Mouse (Mus musculus): ENCODE results near the gene Nme7.

The Nme7 gene

GRCm38 (mm10) chr1:164320731-164321130 is 16.8 kb downstream of the Nme7 start:
- DNase-seq (ENCODE audit: low spot score in 2 of 2), result no peak

DNA sequence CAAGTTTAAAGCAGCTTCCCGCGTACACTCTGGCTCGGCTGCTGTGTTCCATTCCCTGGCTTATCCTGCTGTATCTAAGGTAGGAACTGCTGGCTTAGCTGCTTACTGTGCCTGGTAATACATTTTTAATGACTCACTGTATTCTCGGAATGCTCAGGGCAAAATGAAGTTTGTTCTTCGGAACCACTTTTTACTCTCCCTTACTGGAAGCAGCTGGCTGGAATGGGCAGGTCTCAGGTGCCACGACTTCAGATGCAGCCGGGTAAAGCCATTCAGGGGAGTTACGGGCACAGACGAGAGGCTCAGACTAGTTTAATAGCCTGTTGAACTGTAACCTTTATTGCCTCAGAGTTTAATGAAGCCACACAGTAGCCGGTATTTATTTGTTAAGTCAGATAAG is 17.5 kb downstream of the Nme7 start:
- DNase-seq (ENCODE audit: low spot score in 2 of 2), result no peak

DNA sequence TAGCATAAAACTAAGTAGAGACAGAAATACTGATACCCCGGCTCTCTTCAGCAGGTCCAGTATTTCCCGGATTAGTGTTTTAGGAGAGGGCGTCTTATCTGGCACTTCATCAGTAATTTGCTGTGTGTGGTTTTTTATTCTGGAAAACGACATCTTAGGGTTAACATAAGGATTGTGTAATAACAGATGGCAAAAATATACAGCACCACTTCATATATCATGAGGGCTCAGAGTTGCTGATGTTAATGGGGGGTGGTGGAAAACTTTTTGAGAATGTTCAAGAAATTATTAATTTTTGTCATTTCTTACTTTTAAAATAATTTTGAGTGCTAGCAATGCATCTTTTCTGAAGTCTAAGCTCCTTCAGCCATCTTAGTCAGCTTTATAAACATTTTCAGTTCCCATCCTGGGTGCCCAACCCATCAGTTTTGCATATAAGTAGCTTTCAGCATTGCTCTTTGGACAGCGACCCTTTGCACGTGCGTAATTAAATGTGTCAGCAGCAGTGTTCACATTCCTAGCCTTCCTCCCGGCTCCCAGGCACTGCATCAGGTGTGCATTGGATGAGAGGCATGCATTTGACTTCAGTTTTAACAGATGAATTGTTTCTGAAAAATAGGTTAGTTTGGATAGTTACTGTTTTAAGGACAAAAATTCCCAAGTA is 19.2 kb downstream of the Nme7 start:
- DNase-seq (ENCODE audit: low spot score in 2 of 2), result no peak

DNA sequence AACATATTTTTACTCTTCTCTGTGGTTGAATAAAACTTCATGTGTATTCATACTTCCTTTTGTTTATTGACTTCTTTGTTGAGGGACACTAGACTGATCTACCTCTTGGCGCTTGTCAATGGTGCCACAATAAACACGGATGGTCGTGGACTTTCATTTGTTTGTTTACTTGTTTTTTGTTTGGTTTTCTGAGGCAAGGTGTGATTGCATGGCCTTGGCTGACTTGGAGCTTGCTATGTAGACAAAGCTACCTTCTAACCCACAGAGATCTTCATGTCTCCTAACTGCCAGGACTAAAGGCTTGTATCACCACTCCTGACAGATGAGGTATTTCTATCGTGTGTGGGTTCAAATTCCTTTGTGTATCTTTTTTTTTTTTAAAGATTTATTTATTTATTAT is 20.3 kb downstream of the Nme7 start:
- DNase-seq (ENCODE audit: low spot score in 2 of 2), result no peak

- no peak for DNase-seq (ENCODE audit: low spot score in 2 of 2)
Observed at GRCm38 (mm10) chr1:164324878-164325277, 21.0 kb downstream of the Nme7 start.

GRCm38 (mm10) chr1:164326600-164327155 is 22.8 kb downstream of the Nme7 start:
- peak; percentile 48 for DNase-seq (ENCODE audit: low spot score in 2 of 2)

DNA sequence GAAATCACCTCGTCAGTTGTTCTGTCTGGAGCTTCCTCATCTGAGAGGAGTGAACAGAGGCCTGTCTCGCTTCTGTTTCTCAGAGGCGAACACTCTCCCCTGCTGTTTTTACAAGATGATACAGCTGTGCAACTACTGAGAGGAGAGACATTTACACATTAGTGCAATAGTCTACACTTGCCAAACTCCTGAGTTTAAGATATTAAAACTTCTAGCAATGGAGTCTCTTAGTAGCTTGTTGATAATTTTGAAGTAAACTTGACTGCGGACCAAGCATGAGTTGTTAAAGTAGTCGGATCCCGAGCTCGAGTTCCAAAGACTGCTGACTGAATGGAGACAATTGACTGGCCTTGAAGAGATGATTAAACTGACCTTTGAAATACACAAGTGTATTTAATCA is 23.8 kb downstream of the Nme7 start:
- no peak for DNase-seq (ENCODE audit: low spot score in 2 of 2)

GRCm38 (mm10) chr1:164332559-164332958 is 28.6 kb downstream of the Nme7 start:
- no peak for DNase-seq (ENCODE audit: low spot score in 2 of 2)

DNA sequence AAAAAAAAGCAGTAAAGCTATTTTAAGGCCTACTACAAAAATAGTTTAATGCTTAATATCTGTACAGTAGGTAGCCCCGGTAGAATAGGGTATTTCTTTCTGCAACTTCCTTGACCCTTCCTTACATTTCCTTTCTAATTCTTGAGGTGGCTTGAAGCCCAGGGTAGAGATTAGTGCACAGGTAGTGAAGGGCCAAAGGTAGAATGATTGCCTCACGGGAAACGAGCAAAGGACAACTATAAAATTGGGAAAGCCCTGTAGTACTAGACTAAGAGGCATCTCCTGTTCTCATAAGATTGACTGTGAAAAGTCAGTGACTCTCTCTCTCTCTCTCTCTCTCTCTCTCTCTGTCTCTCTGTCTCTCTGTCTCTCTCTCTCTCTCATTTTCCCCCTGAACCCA is 31.5 kb downstream of the Nme7 start:
- DNase-seq (ENCODE audit: low spot score in 2 of 2), result no peak

- DNase-seq (ENCODE audit: low spot score in 2 of 2), result peak; percentile 38 to 72
Observed at GRCm38 (mm10) chr1:164335846-164336245, 31.9 kb downstream of the Nme7 start.

GRCm38 (mm10) chr1:164342161-164342560 is 38.2 kb downstream of the Nme7 start:
- no peak for DNase-seq (ENCODE audit: low spot score in 2 of 2)

- DNase-seq (ENCODE audit: low spot score in 2 of 2), result no peak
Observed at GRCm38 (mm10) chr1:164353443-164353842, 49.5 kb downstream of the Nme7 start.

- no peak for DNase-seq (ENCODE audit: low spot score in 2 of 2)
Observed at GRCm38 (mm10) chr1:164357995-164358394, 54.1 kb downstream of the Nme7 start.

DNA sequence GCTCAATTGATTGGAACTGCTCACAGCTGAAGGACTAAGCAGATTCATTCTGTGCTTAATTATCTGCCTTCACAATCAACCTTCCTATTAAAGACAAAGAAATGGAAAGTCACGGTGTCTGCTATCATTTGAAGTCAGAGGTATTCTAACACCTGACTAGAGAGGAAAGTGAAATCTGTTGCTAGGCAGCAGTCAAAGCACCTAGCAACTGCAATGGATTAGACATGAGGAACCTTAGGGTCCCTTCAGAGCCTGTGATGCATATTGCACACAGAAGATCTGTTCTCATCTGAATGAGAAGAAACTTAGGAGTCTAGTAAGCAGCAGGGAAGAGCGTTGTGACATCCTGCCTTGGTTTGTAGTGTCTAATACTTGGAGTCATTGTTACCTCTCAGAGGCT is 58.1 kb downstream of the Nme7 start:
- no peak for DNase-seq (ENCODE audit: low spot score in 2 of 2)

DNA sequence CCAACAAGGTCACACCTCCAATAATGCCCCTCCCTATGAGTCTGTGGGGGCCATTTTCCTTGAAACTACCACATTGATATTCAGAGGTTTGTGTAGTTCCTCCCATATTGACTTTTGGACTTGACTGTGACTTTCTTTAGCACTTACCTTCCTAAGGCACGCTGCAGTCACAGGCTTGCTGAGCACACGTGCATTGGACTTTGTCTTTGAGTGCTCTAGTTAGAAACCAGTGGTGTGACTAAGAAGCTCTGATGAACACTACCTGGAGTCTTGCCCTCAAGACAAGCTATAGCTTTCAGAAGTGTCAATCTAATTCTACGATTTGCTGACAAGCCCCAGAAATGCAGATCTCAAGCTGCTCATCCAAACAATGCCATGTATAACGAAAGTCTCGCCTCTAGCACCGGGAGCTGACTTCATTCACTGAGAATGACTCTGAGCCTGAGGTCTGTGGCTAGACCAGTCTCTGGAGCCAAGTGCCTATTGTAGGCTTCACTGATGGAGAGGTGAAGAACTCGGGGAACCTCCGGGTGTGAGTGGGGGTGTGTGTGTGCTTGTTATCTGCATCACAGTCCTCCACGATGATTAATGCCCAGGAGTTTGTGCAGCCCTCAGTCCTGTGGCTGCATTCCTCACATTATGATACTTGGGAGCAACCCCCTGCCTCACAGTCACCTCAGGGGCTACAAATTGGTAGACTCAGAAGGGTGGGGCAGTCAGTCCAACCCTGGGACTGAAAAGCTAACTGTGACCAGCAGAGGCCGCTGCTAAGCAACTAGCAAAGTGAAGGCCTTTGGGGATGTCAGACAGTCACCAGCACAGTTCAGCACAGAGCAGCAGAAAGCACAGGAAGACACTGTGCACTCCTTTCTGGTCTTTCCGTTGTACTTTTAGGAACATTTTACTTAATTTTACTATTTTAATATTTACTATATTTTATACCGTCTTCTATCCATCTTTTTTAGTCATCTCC is 62.5 kb downstream of the Nme7 start:
- peak; percentile 75 to 82 for DNase-seq (ENCODE audit: low spot score in 2 of 2)

DNA sequence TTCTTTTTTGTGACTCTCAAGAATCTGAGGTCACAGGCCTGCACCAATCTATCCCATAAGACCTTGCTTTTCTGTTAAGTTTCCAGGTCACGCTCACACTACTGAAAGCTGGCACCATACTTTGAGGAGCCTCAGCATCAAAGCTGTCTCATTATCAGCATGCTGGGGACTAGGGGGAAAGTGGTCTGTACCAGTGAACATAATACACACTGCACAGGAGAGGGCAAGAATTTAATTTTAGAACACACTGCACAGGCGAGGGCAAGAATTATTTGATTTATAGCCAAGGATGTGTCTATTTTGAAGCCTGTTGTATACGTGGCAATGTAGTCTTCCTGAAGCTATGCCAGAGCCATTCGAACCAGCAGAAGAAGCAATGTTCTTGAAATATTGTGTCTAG is 64.2 kb downstream of the Nme7 start:
- no peak for DNase-seq (ENCODE audit: low spot score in 2 of 2)

DNA sequence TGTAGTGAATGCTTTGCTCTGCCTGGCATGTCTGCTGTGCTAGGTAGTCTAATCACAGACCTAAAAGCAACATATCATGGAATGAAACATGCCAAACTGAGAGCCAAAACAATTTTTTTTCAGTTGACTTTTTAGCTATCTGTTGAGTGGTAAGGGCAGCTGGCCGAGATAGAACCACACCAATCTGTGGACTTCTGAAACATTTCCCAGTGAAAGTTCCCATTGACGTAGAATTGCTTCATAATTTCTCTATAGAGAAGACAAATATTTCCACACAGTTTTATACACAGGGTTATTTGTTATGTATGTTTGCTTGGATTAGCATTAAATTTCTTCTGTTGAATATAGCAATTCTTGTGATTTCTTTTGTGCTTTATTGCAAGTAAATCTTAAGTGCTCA is 65.9 kb downstream of the Nme7 start:
- no peak for DNase-seq (ENCODE audit: low spot score in 2 of 2)

GRCm38 (mm10) chr1:164373029-164373428 is 69.1 kb downstream of the Nme7 start:
- no peak for DNase-seq (ENCODE audit: low spot score in 2 of 2)

- DNase-seq (ENCODE audit: low spot score in 2 of 2), result no peak
Observed at GRCm38 (mm10) chr1:164374020-164374419, 70.1 kb downstream of the Nme7 start.

- DNase-seq (ENCODE audit: low spot score in 2 of 2), result no peak
Observed at GRCm38 (mm10) chr1:164375626-164376025, 71.7 kb downstream of the Nme7 start.

- no peak for DNase-seq (ENCODE audit: low spot score in 2 of 2)
Observed at GRCm38 (mm10) chr1:164376761-164377487, 73.0 kb downstream of the Nme7 start.

DNA sequence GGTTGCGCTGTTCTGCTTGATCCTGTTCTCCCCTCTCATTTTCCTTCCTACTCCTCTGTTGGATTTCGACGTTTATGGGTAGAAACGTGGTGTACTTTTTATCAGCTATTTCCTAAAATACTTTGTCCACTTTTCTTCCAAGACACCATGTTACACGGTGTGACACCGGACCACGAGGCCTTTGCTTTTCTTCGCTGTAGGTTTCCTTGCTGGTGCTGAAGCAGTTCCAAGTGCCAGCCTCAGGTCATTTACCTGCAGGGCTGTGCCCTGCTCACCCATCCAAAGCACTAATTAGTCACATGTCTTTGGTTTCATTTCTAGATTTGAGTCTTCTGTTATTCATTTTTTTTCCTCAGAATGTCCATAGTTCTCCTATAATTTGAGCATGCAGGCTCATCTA is 79.7 kb downstream of the Nme7 start:
- DNase-seq (ENCODE audit: low spot score in 2 of 2), result no peak

Measured in frontal cortex, postnatal 36 days (tissue).